Mouse (Mus musculus) 3T3-L1 (cell line): ENCODE data around the gene Gm29666.

Source experiments
- DNase-seq: peaks from one replicate; pipeline ENCODE4 v3.0.0-alpha.2; 2015; ENCODE audit warnings: low read depth, low spot score

The Gm29666 gene

DNA sequence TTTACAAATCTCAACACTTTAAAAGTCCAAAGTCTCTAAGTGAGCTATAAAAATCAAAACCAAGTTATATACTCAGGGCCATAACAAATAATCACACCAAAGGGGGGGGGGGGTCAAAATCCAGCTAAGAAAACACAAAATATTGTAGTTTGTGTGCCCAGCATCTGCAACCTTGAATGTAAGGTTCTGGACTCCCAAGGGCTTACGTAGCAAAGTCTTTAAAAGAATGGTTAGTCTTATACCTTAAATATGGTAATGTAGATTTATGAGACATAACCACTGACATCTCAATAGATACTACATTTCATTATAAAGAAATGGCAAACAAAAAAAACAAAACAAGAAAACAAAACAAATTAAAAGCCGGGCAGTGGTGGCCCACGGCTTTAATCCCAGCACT lies at the start of gene Gm29666:
Gm29666 (minus strand) TSS at position 101 of the 400 bp plus-strand sequence.
- no peak for DNase-seq

DNA sequence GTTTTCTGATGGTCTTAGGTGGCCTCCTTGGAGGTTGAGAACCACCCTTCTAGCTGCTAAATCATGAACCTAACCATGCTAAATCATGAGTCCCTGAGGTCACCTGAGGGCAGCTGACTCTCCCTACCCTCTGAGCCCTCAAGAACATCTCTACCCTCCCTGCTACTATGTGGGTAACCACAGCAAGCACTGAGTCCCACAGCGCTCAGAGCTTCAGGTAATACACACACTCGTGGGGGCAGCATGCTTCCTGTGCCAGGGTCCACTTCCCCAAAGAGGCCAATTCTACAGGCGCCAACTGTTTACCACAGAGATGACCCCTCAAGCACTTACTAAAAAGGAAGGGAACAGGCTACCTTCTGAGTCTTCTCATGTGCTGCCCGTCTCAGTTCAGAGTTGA lies 48.7 kb upstream of the Gm29666 start:
- no peak for DNase-seq

DNA sequence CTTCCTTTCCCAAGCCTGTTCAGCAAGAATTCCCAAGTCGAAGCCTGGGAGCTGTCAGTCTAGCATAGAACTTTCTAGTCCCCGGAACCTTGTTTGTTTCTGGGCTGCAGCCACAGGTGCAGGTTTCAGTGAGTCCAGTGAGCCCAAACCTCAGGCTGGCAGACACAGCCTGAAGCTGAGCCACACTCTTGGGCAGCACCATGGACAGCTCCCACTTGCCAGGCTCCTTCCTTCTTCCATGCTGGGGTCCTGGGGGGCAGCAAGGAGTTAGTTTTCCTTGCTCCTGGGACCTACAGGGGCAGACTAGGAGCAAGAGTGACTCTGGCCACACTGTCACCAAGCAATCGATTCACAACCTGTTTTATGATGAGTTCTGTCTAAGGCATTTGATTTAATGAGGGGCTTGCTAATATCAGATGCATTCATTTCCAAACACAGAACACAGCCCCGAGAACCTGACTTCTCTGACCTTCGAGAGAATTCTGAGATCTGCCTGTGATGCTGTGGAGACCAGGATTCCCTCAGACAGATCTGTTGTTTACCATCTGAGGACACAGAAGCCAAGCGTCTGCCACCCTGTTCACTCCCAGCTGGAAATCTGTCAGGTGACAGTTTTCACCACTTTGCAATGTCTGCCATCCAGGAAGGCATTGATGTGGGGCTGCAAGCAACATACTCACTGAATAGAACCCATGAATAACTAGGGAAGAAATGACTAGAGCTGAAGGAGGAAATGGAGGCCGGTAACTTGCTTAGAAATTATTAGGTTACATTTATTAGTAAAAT lies 45.9 kb upstream of the Gm29666 start:
- DNase-seq, result peak; percentile 67

DNA sequence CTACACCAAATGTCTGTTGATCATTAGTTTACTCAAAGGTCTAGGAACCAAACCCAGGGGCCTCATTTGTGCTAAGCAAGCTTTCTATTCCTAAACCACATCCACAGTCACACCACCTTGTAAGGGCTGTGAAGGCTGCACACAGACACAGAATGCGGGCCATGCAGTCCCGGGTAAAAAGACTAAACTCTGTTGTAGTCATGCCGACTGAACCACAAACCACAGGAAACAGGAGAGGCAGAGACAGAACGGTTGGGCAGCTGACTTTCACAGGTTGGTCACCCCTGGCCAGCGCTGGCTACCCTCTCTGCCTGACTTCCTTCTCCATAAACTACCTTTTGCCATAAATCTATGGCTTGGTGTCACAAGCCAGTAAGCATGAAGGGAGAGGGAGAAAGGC lies 44.9 kb upstream of the Gm29666 start:
- DNase-seq, result no peak

DNA sequence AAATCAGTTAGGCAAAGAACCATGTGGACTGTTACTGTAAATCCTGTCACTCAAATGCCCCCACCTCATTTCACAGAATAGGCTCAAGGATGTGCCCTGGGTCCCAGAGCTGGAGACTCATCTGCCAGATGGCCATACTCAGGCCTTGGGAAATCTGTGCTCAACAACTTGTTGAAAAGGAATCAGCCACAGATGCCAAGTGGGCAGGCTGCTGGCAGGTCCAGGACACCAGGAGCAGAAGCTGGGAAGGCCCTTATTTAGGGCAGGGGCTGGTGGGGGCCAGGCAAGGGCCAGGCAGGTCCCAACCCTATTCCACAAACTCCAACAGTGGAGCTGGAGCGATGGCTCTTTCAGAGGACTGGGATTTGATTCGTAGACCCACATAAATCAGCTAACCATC lies 42.7 kb upstream of the Gm29666 start:
- DNase-seq, result no peak

DNA sequence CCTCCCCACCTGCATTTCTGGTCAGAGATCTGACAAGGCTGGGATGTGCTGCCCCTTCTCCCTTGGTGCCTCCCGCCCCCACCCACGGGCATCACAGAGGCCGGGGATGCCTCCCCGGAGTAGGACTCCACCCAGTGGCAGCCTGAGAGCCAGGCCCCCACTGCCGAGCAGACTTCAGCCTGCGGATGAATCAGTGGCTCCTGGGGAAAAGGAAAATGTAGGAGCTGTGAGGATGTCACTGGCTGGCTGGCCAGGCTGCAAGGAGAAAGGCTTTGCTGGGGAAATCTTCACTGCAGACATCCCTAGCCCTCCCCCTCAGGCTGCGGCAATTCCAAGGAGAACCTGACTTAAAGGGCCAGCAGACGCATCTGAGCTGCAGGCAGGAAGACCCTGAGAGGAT lies 40.9 kb upstream of the Gm29666 start:
- DNase-seq, result no peak

DNA sequence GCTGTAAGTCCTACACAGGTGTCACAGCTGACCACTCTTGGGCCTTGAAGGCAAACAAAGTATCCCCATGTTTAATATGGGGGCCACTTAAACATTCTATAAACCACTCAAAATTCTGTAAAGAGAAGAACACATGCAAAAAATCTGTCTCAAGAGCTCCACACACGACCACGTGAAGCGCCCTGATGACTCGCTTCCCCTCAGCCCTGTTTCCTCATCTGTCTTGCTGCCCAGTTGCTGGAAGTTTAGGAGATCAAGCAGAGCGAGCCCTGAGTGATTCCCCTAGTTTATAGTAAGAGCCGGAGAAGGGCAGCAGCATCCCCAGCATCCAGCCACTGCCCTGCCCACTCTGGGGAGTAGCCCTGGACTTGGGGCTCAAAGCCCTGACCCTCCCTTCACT lies 40.1 kb upstream of the Gm29666 start:
- peak; percentile 55 for DNase-seq

DNA sequence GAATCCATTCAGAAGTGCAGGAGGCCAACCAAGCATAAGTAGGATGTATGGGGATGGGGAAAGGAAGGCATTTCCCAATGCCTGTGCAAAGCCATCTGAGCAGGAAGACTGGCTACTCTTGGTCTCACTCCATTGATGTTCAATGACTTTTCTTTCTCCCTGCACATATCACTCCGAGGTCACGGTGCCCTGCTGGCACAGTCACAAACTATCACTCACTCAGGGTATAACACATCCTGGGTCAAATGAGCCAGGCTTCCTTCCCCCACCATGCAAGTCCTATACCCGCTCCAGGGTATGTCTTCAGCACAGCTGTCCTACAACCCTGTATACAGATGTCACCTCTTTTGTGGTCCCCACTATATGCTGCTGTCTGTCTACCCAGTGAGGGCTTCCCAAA lies 38.5 kb upstream of the Gm29666 start:
- DNase-seq, result no peak

DNA sequence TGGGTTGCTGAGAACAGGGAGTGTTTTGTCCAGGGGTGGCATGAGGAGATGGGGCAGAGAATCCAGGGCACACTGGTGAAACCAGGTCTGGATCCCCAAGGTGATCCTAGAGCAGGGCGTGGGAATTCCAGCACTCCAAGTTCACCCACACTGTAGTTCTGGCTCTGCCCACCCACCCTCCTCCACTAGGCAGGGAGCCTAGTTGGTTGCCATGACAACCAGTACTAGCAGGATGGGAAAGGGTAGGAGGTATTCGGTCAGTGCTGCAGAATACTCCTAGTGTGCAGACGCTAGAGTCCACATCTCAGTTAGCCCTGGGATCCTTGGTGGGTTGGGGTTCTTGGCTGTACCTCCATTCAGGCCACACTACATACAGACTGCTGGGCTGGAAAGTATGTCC lies 38.0 kb upstream of the Gm29666 start:
- no peak for DNase-seq

DNA sequence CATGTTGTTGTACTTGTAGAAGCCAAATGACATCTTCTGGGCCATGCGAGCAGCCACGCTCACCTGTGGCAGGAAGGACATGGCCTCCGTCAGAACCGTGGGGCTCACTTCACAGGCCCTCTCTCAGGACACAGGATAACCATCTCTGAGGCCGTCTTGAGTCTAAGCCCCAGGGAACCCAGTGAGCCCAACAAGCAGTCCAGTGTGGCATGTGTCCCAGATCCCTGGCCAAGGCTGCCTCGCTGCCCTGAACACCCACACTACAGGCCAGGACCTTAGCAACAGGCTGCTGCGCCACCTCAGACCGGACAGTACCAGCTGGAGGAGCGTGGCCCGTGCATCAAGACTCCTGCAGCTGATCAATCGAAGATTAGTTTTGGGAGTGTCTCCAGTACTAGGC lies 33.4 kb upstream of the Gm29666 start:
- no peak for DNase-seq

DNA sequence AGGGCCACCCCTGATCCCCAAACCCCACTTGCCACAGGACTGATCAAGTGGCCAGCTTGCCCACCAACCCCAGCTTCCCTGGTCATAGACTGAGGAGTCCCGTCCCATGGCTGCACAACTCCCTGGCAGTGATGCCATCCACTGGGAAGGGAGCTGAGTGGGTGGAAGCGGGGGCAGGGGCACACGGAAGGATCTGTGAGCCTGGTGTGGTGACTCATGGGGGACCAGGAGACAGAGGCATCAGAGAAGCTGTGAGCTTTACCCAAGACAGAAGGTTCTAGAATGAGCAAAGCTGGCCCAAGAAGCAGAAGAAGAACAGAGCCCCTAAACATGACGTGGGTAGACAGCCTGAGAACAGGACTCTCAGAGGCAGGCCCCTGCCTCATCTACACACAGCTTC lies 30.2 kb upstream of the Gm29666 start:
- no peak for DNase-seq

DNA sequence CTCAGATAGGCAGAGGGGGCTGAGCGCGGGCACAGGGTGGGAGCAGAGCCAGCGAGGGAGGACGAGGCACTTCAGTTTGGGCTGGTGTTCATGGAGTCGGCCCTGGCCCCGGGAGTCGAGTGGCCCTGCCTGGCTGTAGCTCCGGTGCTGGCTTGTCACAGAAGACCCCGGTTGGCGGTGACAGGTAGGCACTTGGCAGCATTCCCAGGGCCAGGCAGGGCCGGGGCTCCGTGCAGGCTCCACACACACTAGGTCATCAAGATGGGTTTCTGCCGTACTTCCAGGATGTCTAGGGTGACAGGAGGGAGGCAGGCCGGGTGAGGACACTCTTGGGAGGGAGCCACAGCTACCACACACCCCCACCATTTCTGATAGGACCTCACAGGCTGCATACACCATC lies 29.2 kb upstream of the Gm29666 start:
- DNase-seq, result no peak

DNA sequence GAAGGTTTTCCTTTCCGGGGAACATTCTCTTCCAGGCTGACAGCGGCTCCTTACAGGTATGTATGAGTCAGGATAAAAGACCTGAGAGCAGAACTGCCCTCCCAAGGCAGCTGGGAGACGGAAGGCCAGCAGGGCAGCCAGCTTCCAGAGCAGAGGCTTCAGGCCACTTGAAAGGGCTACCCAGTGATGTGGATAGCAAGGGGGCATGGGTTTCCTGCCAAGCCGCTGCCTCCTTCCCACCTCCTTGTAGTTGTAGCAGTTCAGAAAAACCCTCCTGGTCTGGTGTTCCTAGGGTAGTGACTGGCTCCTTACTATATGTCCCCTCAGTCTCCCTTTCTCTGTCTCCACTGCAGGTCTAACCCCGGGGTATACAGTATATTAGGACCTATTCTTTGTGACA lies 24.5 kb upstream of the Gm29666 start:
- no peak for DNase-seq

DNA sequence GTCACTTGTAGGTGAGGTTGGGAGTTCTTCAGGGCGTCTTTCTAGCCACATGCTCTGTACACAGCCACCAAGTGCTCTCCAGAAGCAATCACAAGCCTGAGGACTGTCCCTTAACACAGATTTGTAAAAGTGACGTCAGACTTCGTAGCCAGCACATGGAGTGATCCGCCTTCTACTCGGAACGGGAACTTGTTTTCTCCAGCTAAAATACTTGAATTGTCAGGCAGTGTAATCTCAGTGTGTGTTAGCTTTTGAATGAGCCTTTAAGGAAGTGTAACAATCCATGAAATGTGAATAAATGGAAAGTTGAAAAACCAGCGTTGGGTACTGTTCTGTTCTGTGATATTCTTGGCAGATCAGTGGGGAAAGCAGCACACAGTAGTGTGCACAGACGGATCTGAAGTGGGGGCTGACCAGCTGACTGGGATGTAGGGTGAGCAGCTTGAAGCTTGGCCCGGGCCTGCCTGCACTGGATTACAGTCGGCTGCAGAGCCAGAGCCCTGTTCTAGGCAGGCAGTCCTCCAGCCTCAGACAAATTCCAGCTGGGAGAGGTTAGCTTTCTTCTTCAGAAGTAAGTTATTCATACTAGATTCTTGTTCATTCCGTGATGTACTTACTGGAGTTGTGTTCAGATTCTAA lies 22.9 kb upstream of the Gm29666 start:
- DNase-seq, result no peak

DNA sequence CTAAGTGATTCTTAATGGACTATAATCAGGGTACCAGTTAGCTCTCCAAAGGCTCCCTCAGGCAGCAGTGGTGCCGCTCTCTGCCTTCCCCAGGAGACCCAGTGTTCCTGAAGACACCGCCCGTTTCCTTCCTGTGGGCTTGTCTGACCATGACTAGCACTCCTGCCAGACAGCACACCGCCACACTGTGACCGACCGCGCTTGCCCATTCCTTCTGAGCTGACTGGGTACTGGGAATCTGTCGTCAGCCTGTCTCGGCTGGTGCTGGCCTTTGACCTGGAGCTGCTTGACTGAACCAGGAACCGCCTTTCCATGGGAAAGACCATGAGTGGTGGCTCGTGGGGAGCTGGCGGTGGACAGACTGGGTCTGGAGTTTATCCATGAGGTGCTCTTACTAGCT lies 20.3 kb upstream of the Gm29666 start:
- no peak for DNase-seq

DNA sequence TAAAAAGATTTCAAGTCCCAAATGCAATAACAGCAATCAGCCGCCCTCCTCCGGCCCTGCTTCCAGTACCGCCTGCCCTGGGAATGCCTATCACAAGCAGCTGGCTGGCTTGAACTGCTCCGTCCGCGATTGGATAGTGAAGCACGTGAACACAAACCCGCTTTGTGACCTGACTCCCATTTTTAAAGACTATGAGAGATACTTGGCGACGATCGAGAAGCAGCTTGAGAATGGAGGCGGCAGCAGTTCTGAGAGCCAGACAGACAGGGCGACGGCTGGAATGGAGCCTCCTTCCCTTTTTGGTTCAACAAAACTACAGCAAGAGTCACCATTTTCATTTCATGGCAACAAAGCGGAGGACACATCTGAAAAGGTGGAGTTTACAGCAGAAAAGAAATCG lies 15.1 kb upstream of the Gm29666 start:
- DNase-seq, result no peak

DNA sequence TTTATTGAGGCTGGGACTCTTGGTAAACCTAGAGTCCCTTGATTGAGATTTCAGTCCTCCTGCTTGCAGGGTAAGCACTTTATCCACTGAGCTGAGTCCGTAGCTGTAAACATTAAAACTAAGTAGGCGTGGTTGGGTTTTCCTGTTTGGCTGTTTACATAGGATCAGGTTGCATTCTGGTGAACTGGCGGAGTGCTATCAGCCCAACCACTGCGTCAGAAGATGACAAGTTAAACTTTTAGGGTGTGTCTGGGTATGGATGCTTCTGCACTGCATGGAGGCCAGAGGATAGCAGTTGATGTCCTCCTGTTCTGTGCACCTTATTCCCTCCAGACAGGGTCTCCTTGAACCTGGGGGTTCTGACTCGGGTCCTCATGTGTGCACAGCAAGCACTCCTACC lies 12.5 kb upstream of the Gm29666 start:
- no peak for DNase-seq

DNA sequence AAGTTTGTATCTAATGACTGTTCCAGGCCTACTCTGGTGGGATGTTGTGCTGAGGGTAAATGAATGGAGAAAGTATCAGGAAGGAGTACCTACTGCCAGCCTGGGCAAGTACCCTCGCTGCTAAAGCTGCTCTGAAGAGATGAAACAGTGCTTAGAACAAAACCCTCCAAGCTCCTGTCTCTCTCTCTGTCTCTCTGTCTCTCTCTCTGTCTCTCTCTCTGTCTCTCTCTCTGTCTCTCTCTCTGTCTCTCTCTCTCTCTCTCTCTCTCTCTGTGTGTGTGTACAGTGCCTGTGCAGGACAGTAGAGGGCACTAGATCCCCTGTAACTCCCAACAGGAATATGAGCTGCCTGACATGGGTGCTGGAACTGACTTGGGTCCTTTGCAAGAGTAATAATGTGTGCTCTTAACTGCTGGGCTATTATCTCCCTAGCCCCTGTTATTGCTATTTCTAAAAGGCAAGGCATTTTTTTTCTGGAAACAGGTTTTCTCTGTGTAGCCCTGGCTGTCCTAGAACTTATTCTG lies 5.7 kb upstream of the Gm29666 start:
- DNase-seq, result peak; percentile 70

DNA sequence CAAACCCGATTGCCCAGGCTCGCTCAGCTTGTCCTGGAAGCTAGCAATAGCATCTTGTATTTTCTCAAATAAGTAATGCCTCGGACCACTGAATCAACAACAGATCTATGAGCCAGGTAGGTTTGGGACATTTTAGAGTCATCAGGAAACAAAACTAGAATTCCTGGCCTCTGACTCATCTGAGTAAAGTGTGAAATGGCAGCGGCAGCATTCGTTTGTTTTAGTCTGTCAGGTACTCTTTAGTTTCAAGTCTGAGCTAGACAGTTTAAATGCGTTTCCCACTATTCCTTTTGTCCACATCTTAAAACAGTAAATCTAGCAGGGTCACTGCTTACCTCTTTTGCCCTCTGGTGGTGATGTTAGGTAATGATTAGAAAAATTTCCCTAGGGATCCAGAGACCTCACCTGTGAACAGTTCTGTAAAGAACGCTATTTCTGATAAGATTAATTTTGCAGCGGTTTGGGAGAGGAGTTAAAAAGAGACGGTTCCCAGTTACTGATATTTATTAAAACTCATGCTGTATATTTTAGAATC lies 5.0 kb upstream of the Gm29666 start:
- DNase-seq, result peak; percentile 80

DNA sequence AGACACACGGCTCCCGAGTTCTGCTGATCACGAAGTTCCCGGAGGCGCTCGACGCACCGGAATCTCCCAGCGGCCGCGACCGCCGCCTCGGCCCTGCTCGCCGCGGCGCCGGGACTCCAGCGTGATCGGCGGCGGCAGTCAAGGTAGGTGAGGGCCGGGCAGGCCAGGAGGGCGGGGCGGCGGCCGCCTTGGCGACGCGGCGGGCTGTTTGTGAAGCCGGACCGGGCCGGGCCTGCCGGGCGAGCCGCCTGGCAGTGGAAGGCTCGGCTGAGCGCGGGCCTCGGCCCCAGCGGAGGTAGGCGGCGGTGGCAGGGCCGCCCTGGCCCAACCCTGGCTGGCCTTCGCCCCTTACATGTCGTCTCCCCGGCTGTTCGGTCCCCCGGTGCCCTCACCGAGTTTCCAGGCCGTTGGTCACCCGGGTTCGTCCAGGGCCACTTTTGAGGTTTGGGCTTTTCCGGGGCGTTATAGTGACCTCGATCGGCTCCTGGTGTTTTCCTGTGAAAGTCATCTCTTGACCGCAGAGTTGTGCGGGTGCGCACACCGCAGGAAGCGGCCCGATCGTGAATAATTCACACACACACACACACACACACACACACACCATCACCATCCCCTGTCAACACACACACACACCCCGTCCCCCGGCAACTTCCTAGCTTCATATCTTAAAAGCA lies 3.8 kb upstream of the Gm29666 start:
- DNase-seq, result peak; percentile 32

DNA sequence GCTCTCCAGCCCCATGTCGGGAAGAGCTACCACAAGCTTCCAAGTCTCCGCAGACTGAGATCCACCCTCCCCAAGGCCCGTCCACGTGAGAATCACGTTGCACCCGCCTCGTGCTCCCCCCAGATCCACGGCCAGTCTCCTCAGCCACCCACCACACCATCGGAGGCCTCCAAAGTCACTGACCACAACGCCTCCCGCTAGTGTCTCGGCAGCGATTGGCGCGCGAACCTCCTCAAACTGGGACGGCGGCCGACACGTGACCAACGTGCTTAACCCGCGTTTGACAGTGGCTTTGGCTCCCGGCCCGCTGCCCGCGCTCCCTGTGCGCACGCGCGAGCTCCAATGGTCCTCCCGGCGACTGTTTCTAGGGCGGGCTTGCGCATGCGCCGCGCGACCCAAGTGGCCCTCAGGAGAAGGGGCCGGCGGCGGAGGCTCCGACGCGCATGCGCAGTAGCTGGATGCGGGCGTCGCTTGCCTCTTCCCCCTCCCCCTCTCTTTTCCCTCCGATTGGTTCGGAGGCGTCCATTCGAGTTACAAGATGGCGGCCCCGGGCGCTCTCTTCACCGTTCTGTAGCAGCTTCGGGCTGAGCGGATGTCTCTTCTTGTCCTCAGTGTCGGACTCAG lies 3.2 kb upstream of the Gm29666 start, which contains the start of gene Nup50:
Nup50 (plus strand) TSS at position 528 of the 624 bp plus-strand sequence.
- peak; percentile 98 for DNase-seq

DNA sequence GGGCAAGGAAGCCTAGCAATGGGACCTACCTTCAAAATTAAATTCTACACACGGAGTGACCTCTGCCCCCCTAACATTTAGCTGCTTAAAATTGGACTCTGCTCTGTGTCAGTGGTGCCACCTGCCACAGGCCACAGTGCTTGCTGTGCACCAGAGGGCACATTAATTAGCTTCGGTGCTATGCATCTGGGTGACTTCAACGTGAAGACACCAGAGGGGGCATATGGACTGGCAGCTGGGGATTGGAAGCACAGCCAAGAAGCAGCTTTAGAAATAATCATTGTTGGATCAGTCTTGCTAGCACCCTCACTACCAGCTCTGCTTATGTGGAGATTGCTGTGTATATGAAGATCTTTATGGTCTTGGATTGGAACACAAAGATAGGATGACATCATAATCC lies 6.6 kb downstream of the Gm29666 start:
- DNase-seq, result no peak
